Mouse (Mus musculus): ENCODE data around the gene Vps8.

- TF ChIP-seq CTCF (IDR thresholded peaks at IDR 0.05; ENCODE audit: extremely low read depth, insufficient read depth, low read length) (no peak), POLR2A (IDR thresholded peaks at IDR 0.05; ENCODE audit: extremely low read depth, insufficient read depth, low read length) (no peak)
Observed at GRCm38 (mm10) chr16:21645915-21646314, 223.0 kb downstream of the Vps8 start.

Data from cortical plate, adult 2 months (tissue).